ENCODE assay signal across 18 mouse cellular contexts in genomic region chr19:50603380-50603779, GRCm38 (mm10).
DNase-seq lines count a peak whose midpoint lies in the region; ATAC-seq lines count a peak whose summit lies in the region.
"Had no signal": no experiment of that assay in that cellular context is flagged by ENCODE, and none has a peak within 500 bp of the region (broad histone marks: within the 10 kb centered on the region; RNA-seq: fewer than 3 reads in every experiment).

No protein-coding gene starts in this region.

- H3K36me3 ChIP-seq in embryonic facial prominence, embryonic 14.5 days (ENCODE audit: control insufficient read depth, insufficient read depth, low read length): no peaks in the 10 kb centered on the region
- no peaks in the 10 kb centered on the region for H3K36me3 ChIP-seq in embryonic facial prominence, embryonic 10.5 days (replicated peaks)
- H3K36me3 ChIP-seq in kidney, embryonic 15.5 days: no peaks in the 10 kb centered on the region
- H3K36me3 ChIP-seq in intestine, embryonic 16.5 days (ENCODE audit: control insufficient read depth, insufficient read depth, low read length): no peaks in the 10 kb centered on the region
- H3K36me3 ChIP-seq: embryonic facial prominence, embryonic 13.5 days; heart, embryonic 13.5 days; limb, embryonic 10.5 days; midbrain, embryonic 12.5 days had no signal

- no peak for ATAC-seq in embryonic facial prominence, embryonic 14.5 days (ENCODE audit: low read depth)
- no peak; the same call in 1 of the 2 replicates for ATAC-seq in kidney, embryonic 15.5 days (replicated peaks; ENCODE audit: low FRiP score)
- ATAC-seq in intestine, embryonic 16.5 days: no peak
- ATAC-seq: forebrain, postnatal 0 days had no signal

- H3K4me2 ChIP-seq in embryonic facial prominence, embryonic 14.5 days (ENCODE audit: low read depth, low read length): no peak overlapping the region
- no peak overlapping the region for H3K4me2 ChIP-seq in kidney, embryonic 15.5 days
- H3K4me2 ChIP-seq in intestine, embryonic 16.5 days (ENCODE audit: low read depth, low read length): no peak overlapping the region
- H3K4me2 ChIP-seq: embryonic facial prominence, embryonic 13.5 days; heart, embryonic 13.5 days; midbrain, embryonic 12.5 days had no signal

- no peak overlapping the region for H3K4me3 ChIP-seq in embryonic facial prominence, embryonic 14.5 days (ENCODE audit: low read depth, low read length)
- no peak overlapping the region for H3K4me3 ChIP-seq in embryonic facial prominence, embryonic 10.5 days
- H3K4me3 ChIP-seq in kidney, embryonic 15.5 days (replicated peaks): no peak overlapping the region
- H3K4me3 ChIP-seq in intestine, embryonic 16.5 days (ENCODE audit: low read length): no peak overlapping the region
- H3K4me3 ChIP-seq: embryonic facial prominence, embryonic 13.5 days; gastrocnemius, adult 2 months; heart, embryonic 13.5 days; limb, embryonic 10.5 days; midbrain, embryonic 12.5 days had no signal

- no peaks in the 10 kb centered on the region for H3K27me3 ChIP-seq in embryonic facial prominence, embryonic 14.5 days (replicated peaks; ENCODE audit: control insufficient read depth, insufficient read depth, low read length)
- no peaks in the 10 kb centered on the region for H3K27me3 ChIP-seq in embryonic facial prominence, embryonic 10.5 days (replicated peaks; ENCODE audit: low read depth, poor library complexity, severe bottlenecking)
- no peaks in the 10 kb centered on the region for H3K27me3 ChIP-seq in kidney, embryonic 15.5 days
- no peaks in the 10 kb centered on the region for H3K27me3 ChIP-seq in intestine, embryonic 16.5 days (replicated peaks; ENCODE audit: control insufficient read depth, insufficient read depth, low read length)
- H3K27me3 ChIP-seq: embryonic facial prominence, embryonic 13.5 days; heart, embryonic 13.5 days; midbrain, embryonic 12.5 days had no signal

- peak; percentile 14 for DNase-seq in embryonic facial prominence, embryonic 14.5 days (ENCODE audit: low spot score)
- no peak for DNase-seq in embryonic facial prominence, embryonic 10.5 days (ENCODE audit: low spot score)
- DNase-seq in kidney, adult 8-10 months: no peak
- DNase-seq in lung, postnatal 10 days: peak; percentile 1
- no peak for DNase-seq in lung, adult 18-20 months
- DNase-seq in cerebellum, postnatal 36 days: peak; percentile 6 to 14
- DNase-seq: B cell, adult 2 months; forebrain, postnatal 0 days; gastrocnemius, adult 2 months; liver, postnatal 0 days; right cerebral cortex, adult 18-20 months; thymus, postnatal 14 days had no signal

- no peak overlapping the region for H3K9ac ChIP-seq in embryonic facial prominence, embryonic 14.5 days (ENCODE audit: low read depth, low read length)
- H3K9ac ChIP-seq in kidney, embryonic 15.5 days: no peak overlapping the region
- H3K9ac ChIP-seq in intestine, embryonic 16.5 days (ENCODE audit: low read depth, low read length): no peak overlapping the region
- H3K9ac ChIP-seq: embryonic facial prominence, embryonic 13.5 days; forebrain, postnatal 0 days; heart, embryonic 13.5 days; liver, postnatal 0 days; midbrain, embryonic 12.5 days had no signal

- WGBS in embryonic facial prominence, embryonic 14.5 days: 71% methylated on average over 5 of the region's 5 CpGs
- WGBS in embryonic facial prominence, embryonic 10.5 days: 85% methylated on average over 5 of the region's 5 CpGs
- 66% methylated on average over 5 of the region's 5 CpGs for WGBS in kidney, embryonic 15.5 days
- WGBS in intestine, embryonic 16.5 days: 54% methylated on average over 5 of the region's 5 CpGs

- no peaks in the 10 kb centered on the region for H3K9me3 ChIP-seq in embryonic facial prominence, embryonic 14.5 days (ENCODE audit: control insufficient read depth, low read length)
- no peaks in the 10 kb centered on the region for H3K9me3 ChIP-seq in embryonic facial prominence, embryonic 10.5 days
- H3K9me3 ChIP-seq in kidney, embryonic 15.5 days (replicated peaks): no peaks in the 10 kb centered on the region
- H3K9me3 ChIP-seq in intestine, embryonic 16.5 days (ENCODE audit: control insufficient read depth, low read length): no peaks in the 10 kb centered on the region
- H3K9me3 ChIP-seq: embryonic facial prominence, embryonic 13.5 days; heart, embryonic 13.5 days; limb, embryonic 10.5 days; midbrain, embryonic 12.5 days had no signal

- H3K4me1 ChIP-seq in embryonic facial prominence, embryonic 14.5 days (ENCODE audit: control insufficient read depth, insufficient read depth, low read length): no peaks in the 10 kb centered on the region
- H3K4me1 ChIP-seq in embryonic facial prominence, embryonic 10.5 days: no peaks in the 10 kb centered on the region
- 0 out of 2 replicates have a peak, but pooled peaks cover 3% of the 10 kb centered on the region for H3K4me1 ChIP-seq in kidney, embryonic 15.5 days
- no peaks in the 10 kb centered on the region for H3K4me1 ChIP-seq in intestine, embryonic 16.5 days (ENCODE audit: control insufficient read depth, insufficient read depth, low read length)
- H3K4me1 ChIP-seq: embryonic facial prominence, embryonic 13.5 days; limb, embryonic 10.5 days; midbrain, embryonic 12.5 days had no signal

- H3K27ac ChIP-seq in embryonic facial prominence, embryonic 14.5 days (replicated peaks; ENCODE audit: low read depth, low read length): no peak overlapping the region
- no peak overlapping the region for H3K27ac ChIP-seq in embryonic facial prominence, embryonic 10.5 days (replicated peaks)
- 0 out of 2 replicates have a peak overlapping the region, but pooled peaks have one; percentile 7 for H3K27ac ChIP-seq in kidney, embryonic 15.5 days
- no peak overlapping the region for H3K27ac ChIP-seq in intestine, embryonic 16.5 days (ENCODE audit: low read length)
- H3K27ac ChIP-seq: embryonic facial prominence, embryonic 13.5 days; gastrocnemius, adult 2 months; heart, embryonic 13.5 days; limb, embryonic 10.5 days; midbrain, embryonic 12.5 days had no signal

Comparison
In these comparisons a context has a peak if more than half of its experiments do, and no peak if none do; other contexts are left out.
1. DNase-seq: peak in embryonic facial prominence, embryonic 14.5 days (single experiment), lung, postnatal 10 days (single experiment) and cerebellum, postnatal 36 days (2 of 2); none in embryonic facial prominence, embryonic 10.5 days (single experiment), kidney, adult 8-10 months (0 of 2) and lung, adult 18-20 months (0 of 2).